Mouse (Mus musculus): ENCODE results near the gene Adamts12. TPM values are rescaled to one million over a fixed set of nuclear protein-coding genes. Genes with fewer than 3 reads are reported as not detected.

Adamts12 gene
- total RNA-seq, 1 experiment: 0.85 TPM

- H3K4me3 ChIP-seq (ENCODE audit: insufficient read depth in 1 of 2, low read depth in 1 of 2, low read length in 2 of 2, poor library complexity in 1 of 2, severe bottlenecking in 1 of 2): no peak overlapping the region
- H3K27ac ChIP-seq (ENCODE audit: insufficient read depth, low read depth, low read length, poor library complexity, severe bottlenecking): no peak overlapping the region
- in situ Hi-C loops (cut with MboI; ENCODE audit: low sequenced_read_pairs in 2 of 2, unreplicated experiment in 2 of 2): loop anchor here in 1 of 2 experiments (25.0 kb wide), 2 partner anchors 342 to 892 kb away; partner anchors contain the start of genes Brix1, Rad1 and Rxfp3
- H3K9ac ChIP-seq (ENCODE audit: insufficient read depth, low read depth, low read length, poor library complexity, severe bottlenecking): no peak overlapping the region
- peaks cover 10% of the 10 kb centered on the region for H3K36me3 ChIP-seq (ENCODE audit: control insufficient read depth, insufficient read depth, low read length, poor library complexity, severe bottlenecking)
- no peaks in the 10 kb centered on the region for H3K9me3 ChIP-seq (ENCODE audit: control insufficient read depth, insufficient read depth, low read depth, low read length)
- no peaks in the 10 kb centered on the region for H3K4me1 ChIP-seq (ENCODE audit: control insufficient read depth in 2 of 2, insufficient read depth in 2 of 2, low read length in 2 of 2, poor library complexity in 1 of 2)
- TF ChIP-seq ZC3H11A (IDR thresholded peaks at IDR 0.05; ENCODE audit: borderline replicate concordance, low read depth, low read length): no peak
- no peak for TF ChIP-seq MAFK (IDR thresholded peaks at IDR 0.05; ENCODE audit: insufficient read depth, low read depth, low read length)
- TF ChIP-seq CHD2 (IDR thresholded peaks at IDR 0.05; ENCODE audit: low read depth, low read length): no peak
- TF ChIP-seq ZNF384 (IDR thresholded peaks at IDR 0.05; ENCODE audit: low read depth, low read length): no peak
- no peak for TF ChIP-seq HCFC1 (IDR thresholded peaks at IDR 0.05; ENCODE audit: borderline replicate concordance, insufficient read depth, low read length)
- DNase-seq (ENCODE audit: low read depth, low spot score): no peak
Measured at GRCm38 (mm10) chr15:11379431-11380086, 315.0 kb downstream of the Adamts12 start.

- Histone ChIP-seq H3K4me3 (ENCODE audit: insufficient read depth in 1 of 2, low read depth in 1 of 2, low read length in 2 of 2, poor library complexity in 1 of 2, severe bottlenecking in 1 of 2) (no peak overlapping the region), H3K9me3 (ENCODE audit: control insufficient read depth, insufficient read depth, low read depth, low read length) (no peaks in the 10 kb centered on the region), H3K9ac (ENCODE audit: insufficient read depth, low read depth, low read length, poor library complexity, severe bottlenecking) (no peak overlapping the region), H3K36me3 (ENCODE audit: control insufficient read depth, insufficient read depth, low read length, poor library complexity, severe bottlenecking) (peaks cover 15% of the 10 kb centered on the region), H3K27ac (ENCODE audit: insufficient read depth, low read depth, low read length, poor library complexity, severe bottlenecking) (no peak overlapping the region), H3K4me1 (ENCODE audit: control insufficient read depth in 2 of 2, insufficient read depth in 2 of 2, low read length in 2 of 2, poor library complexity in 1 of 2) (no peaks in the 10 kb centered on the region)
- no peak for DNase-seq (ENCODE audit: low read depth, low spot score)
- in situ Hi-C loops (cut with MboI; ENCODE audit: low sequenced_read_pairs in 2 of 2, unreplicated experiment in 2 of 2): loop anchor here in 1 of 2 experiments (25.0 kb wide), 2 partner anchors 343 to 893 kb away; partner anchors contain the start of genes Brix1, Rad1 and Rxfp3
- no peak for TF ChIP-seq ZNF384 (IDR thresholded peaks at IDR 0.05; ENCODE audit: low read depth, low read length)
- peak; percentile 39; the same call in 1 of the 2 replicates for TF ChIP-seq ZC3H11A (IDR thresholded peaks at IDR 0.05; ENCODE audit: borderline replicate concordance, low read depth, low read length)
Measured at GRCm38 (mm10) chr15:11380087-11380530, 315.5 kb downstream of the Adamts12 start.

GRCm38 (mm10) chr15:11380616-11381015, 316.0 kb downstream of the Adamts12 start:
- DNase-seq (ENCODE audit: low read depth, low spot score): no peak
- Histone ChIP-seq H3K4me3 (ENCODE audit: insufficient read depth in 1 of 2, low read depth in 1 of 2, low read length in 2 of 2, poor library complexity in 1 of 2, severe bottlenecking in 1 of 2) (no peak overlapping the region), H3K9me3 (ENCODE audit: control insufficient read depth, insufficient read depth, low read depth, low read length) (no peaks in the 10 kb centered on the region), H3K9ac (ENCODE audit: insufficient read depth, low read depth, low read length, poor library complexity, severe bottlenecking) (no peak overlapping the region), H3K27ac (ENCODE audit: insufficient read depth, low read depth, low read length, poor library complexity, severe bottlenecking) (no peak overlapping the region), H3K4me1 (ENCODE audit: control insufficient read depth in 2 of 2, insufficient read depth in 2 of 2, low read length in 2 of 2, poor library complexity in 1 of 2) (no peaks in the 10 kb centered on the region), H3K36me3 (ENCODE audit: control insufficient read depth, insufficient read depth, low read length, poor library complexity, severe bottlenecking) (peaks cover 19% of the 10 kb centered on the region)
- in situ Hi-C loops (cut with MboI; ENCODE audit: low sequenced_read_pairs in 2 of 2, unreplicated experiment in 2 of 2): loop anchor here in 1 of 2 experiments (25.0 kb wide), 2 partner anchors 343 to 893 kb away; partner anchors contain the start of genes Brix1, Rad1 and Rxfp3
- no peak for TF ChIP-seq MAFK (IDR thresholded peaks at IDR 0.05; ENCODE audit: insufficient read depth, low read depth, low read length)
- no peak for TF ChIP-seq ZNF384 (IDR thresholded peaks at IDR 0.05; ENCODE audit: low read depth, low read length)
- no peak for TF ChIP-seq ZC3H11A (IDR thresholded peaks at IDR 0.05; ENCODE audit: borderline replicate concordance, low read depth, low read length)
- no peak for TF ChIP-seq CHD2 (IDR thresholded peaks at IDR 0.05; ENCODE audit: low read depth, low read length)
- TF ChIP-seq HCFC1 (IDR thresholded peaks at IDR 0.05; ENCODE audit: borderline replicate concordance, insufficient read depth, low read length): no peak

DNA sequence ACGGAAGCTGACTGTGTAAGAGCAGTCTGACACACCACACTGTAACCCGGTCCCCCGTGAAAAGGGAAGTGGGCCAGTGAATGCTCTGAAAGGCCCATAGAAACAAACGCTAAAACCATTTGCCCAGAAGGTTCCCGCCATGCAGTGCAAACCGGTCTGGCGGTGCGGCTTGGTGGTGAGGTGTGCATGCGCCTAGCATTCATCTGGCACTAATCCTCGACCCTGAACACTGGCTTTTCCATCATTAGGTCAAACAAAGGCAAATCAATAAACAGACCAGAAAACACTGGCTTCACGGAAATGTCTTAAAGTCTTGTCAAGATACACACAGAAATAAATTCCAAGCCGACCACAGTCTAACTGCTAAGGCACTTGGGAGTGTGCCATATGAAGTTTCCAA, 318.0 kb downstream of the Adamts12 start:
- Histone ChIP-seq H3K4me1 (ENCODE audit: control insufficient read depth in 2 of 2, insufficient read depth in 2 of 2, low read length in 2 of 2, poor library complexity in 1 of 2) (no peaks in the 10 kb centered on the region), H3K27ac (ENCODE audit: insufficient read depth, low read depth, low read length, poor library complexity, severe bottlenecking) (no peak overlapping the region), H3K36me3 (ENCODE audit: control insufficient read depth, insufficient read depth, low read length, poor library complexity, severe bottlenecking) (peaks cover 33% of the 10 kb centered on the region), H3K4me3 (ENCODE audit: insufficient read depth in 1 of 2, low read depth in 1 of 2, low read length in 2 of 2, poor library complexity in 1 of 2, severe bottlenecking in 1 of 2) (no peak overlapping the region), H3K9me3 (ENCODE audit: control insufficient read depth, insufficient read depth, low read depth, low read length) (no peaks in the 10 kb centered on the region), H3K9ac (ENCODE audit: insufficient read depth, low read depth, low read length, poor library complexity, severe bottlenecking) (no peak overlapping the region)
- TF ChIP-seq MAFK (IDR thresholded peaks at IDR 0.05; ENCODE audit: insufficient read depth, low read depth, low read length) (no peak), ZC3H11A (IDR thresholded peaks at IDR 0.05; ENCODE audit: borderline replicate concordance, low read depth, low read length) (no peak), CHD2 (IDR thresholded peaks at IDR 0.05; ENCODE audit: low read depth, low read length) (no peak), ZNF384 (IDR thresholded peaks at IDR 0.05; ENCODE audit: low read depth, low read length) (no peak), HCFC1 (IDR thresholded peaks at IDR 0.05; ENCODE audit: borderline replicate concordance, insufficient read depth, low read length) (no peak)
- in situ Hi-C loops (cut with MboI; ENCODE audit: low sequenced_read_pairs in 2 of 2, unreplicated experiment in 2 of 2): loop anchor here in 1 of 2 experiments (25.0 kb wide), 2 partner anchors 345 to 895 kb away; partner anchors contain the start of genes Brix1, Rad1 and Rxfp3
- DNase-seq (ENCODE audit: low read depth, low spot score): no peak
